Mouse (Mus musculus): ENCODE measurements at regions not wholly inside any gene's neighbourhood (a gene's known extent, or its start where the extent isn't known, plus 50 kb on each side); places are given as distances from the start of the nearest gene placed in this dataset.
A peak's percentile ranks its signal among the peaks of the same experiment; 100 is the strongest.

- no peak for DNase-seq
These were observed 97.8 kb upstream of the Cd180 start for GRCm38 (mm10) chr13:102595602-102596001.

DNA sequence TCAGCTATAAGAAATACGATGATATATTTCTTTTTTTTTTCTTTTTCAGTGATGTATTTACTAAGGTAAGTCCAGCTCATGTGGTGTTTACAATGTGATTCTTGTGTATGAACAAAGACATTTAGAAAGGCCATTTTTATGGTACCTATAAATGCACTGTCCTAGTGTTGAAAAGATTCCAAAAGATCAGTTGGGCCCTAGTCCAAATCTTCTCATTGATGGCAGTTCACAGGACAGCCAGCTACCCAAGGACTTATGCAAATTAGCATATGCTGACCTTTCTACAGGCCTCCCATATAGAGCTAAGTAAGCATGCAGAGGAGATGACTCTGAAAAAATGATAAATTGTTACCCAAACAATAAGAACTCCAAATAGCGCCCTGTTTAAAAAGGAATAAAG lies 97.3 kb upstream of the Cd180 start:
- no peak for DNase-seq

DNA sequence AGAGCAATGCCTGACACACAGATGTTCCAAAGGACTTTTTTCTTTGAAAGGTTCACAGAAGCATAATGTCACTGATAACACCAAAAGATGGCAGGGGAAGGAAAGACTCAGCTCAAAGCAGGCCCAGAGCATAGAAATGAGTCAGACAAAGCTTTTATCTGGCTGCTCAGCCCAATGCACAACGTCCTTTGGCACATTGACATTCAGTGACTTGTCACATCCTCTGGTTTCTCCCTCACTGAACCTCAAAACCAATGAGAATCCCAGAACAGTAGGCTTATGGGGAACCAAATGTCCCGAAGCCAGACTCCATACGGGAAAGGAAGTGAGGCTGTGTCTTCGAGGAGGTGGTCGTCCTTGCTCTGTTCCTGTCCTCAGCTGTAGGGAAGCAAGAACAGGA lies 95.2 kb upstream of the Cd180 start:
- no peak for DNase-seq

DNA sequence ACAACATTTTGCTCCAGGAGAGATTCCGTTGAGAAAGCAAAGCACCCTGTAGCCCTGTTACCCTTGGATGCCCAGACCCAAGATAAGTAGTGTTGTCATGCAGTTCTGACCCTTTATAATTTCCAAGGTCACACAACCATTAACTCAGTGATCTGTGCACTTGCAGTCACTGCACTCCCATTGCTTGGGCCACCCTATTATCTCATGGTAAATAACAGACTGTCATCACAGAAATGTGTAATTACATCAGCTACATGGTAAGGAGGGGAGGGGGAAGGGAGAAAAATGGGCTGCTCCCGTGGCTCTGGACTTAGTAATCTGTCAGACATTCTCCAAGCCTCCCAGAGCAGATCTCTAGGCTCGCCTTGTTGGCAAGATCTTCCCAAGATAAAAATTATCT lies 93.8 kb upstream of the Cd180 start:
- no peak for DNase-seq

DNA sequence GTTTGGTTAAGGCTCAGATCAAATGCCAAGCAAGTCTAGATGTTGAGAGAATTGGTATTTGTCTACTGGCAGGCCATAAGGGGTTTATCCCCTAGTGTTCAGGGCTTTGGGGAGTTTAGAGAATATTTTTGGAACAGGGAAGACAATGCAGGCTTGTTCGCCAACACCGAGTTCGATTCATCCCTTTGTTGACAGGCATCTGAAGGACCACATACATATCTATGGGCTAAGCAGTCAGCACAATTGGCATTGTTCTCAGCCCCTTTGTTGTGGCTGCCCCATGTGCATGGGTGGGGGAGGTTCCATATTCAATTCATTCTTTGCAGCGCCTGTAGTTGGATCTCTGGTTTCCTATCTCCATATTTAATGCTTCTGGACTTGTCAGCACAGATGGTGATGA lies 93.3 kb upstream of the Cd180 start:
- DNase-seq = no peak

- DNase-seq = no peak
These were observed 68.9 kb upstream of the Cd180 start for GRCm38 (mm10) chr13:102624461-102624860.

GRCm38 (mm10) chr13:102625171-102625835 lies 68.1 kb upstream of the Cd180 start:
- DNase-seq = peak; percentile 86 to 91

DNA sequence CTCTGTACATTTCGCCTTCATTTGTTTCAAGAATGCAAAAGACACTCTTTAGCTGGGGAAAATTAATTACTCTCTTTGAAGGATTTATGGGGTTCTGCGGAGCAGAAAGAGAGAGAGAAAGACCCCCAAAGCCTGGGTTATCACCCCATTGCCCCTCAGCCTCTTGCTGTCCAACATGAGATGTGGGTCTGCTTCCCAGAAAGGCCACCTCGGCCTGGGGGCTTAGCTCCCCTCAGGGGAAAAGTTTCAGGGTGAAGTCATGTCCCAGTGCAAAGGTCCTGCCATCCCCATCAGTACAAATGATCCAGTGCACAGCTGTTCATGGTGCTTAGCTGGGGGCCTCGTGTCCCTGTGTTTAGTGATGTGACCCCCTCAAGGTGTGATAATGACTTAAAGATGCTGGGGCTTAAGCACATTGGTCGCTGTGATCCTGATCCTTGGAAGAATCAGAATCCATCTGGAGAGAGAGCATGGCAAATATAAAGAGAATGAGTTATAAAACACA lies 67.5 kb upstream of the Cd180 start:
- no peak for DNase-seq

DNA sequence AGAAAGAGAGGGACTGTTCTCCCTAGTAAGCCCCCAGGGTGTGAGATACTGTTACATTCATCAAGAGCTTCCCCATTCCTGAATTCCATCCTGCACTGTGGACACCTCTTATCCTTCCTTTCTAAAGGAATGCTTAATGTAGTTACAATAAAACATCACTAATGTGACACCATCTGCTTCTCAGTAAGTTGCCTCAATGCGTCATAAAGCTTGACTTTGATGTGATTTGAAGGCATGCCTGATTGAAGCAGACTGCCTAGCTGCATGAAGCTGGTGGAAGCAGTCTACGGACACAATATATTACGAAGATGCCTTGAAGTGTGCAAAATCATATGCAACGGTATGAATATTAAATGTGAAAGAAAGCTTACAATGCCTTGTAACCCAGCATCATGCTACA lies 65.6 kb upstream of the Cd180 start:
- no peak for DNase-seq

- DNase-seq = no peak
These were observed 64.2 kb upstream of the Cd180 start for GRCm38 (mm10) chr13:102629176-102629575.

GRCm38 (mm10) chr13:102634236-102634957 lies 59.0 kb upstream of the Cd180 start:
- DNase-seq = no peak

DNA sequence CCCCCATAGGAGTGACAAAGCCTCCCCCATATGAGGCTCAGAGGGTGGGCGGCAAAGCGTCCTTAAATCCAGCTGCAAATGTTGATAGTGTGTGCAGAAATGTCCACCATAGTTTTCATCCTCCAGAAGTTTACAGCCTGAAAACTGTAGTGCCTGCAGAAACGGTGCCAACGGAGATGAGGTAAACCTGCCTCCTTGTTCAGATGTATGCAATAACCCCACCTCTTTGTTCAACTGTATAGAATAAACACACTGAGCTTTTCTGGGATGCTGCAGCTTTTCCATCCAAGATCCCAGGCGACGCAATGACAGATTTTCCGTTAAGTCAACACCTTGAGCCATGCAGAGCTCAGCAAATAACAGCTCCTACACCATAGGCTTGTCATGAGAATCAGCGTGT lies 57.3 kb upstream of the Cd180 start:
- no peak for DNase-seq

GRCm38 (mm10) chr13:102637059-102637458 lies 56.3 kb upstream of the Cd180 start:
- DNase-seq = no peak

GRCm38 (mm10) chr13:102639651-102640050 lies 53.7 kb upstream of the Cd180 start:
- no peak for DNase-seq

DNA sequence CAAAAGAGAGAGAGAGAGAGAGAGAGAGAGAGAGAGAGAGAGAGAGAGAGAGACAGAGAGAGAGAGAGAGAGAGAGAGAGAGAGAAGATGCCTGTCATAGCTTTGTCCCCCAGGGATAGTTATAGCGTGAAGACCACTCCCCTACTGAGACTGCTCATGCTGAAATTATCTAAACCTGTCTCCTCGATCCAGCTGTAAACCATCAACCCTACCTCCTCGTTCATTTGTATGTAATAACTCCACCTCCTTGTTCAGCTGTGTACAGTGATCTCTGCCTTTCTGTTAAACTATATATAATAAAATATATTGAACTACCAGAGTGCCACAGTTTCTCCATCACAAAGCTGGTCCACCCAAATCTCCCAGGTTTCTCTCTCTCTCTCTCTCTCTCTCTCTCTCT lies 53.2 kb upstream of the Cd180 start:
- no peak for DNase-seq
